Mouse (Mus musculus): ENCODE measurements at regions not wholly inside any gene's neighbourhood (a gene's known extent, or its start where the extent isn't known, plus 50 kb on each side); places are given as distances from the start of the nearest gene placed in this dataset.
"Not testable (repeated sequence)": the region's sequence is repeated elsewhere in the genome, so short reads cannot be mapped to it uniquely, and the experiment has no call there.

- Histone ChIP-seq H3K4me3 (ENCODE audit: low read length) (no peak overlapping the region), H3K27ac (ENCODE audit: low read length) (no peak overlapping the region), H3K36me3 (ENCODE audit: control insufficient read depth, insufficient read depth, low read length) (no peaks in the 10 kb centered on the region), H3K4me2 (ENCODE audit: low read depth, low read length) (no peak overlapping the region), H3K4me1 (ENCODE audit: control insufficient read depth, insufficient read depth, low read length) (no peaks in the 10 kb centered on the region), H3K9ac (ENCODE audit: low read depth, low read length) (no peak overlapping the region), H3K9me3 (ENCODE audit: control insufficient read depth, low read length) (no peaks in the 10 kb centered on the region), H3K27me3 (replicated peaks; ENCODE audit: control insufficient read depth, insufficient read depth, low read length) (no peaks in the 10 kb centered on the region)
- ATAC-seq: no peak
Measured at GRCm38 (mm10) chr2:146728693-146729092, 127.0 kb upstream of the Kiz start.

DNA sequence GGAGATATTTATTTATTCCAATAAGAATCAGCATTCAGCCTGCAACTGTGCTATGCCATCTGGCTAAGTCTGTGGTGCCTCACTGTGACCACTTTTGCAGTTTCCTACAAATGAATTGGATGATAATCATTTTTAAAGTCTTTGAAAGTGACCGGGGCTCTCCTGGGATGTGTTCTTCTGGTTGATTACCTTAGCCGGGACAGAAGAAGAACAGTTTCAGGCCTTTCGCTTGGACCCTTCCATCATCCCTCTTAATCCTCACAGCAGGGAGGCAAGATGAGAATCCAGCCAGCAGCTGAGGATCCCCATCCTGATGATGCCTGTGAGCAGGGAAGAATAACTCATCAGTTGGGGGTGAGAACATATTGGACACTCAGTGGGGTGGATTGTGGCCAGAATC is 124.6 kb upstream of the Kiz start:
- 84% methylated on average over 3 of the region's 3 CpGs for WGBS
- no peak overlapping the region for H3K4me2 ChIP-seq (ENCODE audit: low read depth, low read length)
- no peaks in the 10 kb centered on the region for H3K27me3 ChIP-seq (replicated peaks; ENCODE audit: control insufficient read depth, insufficient read depth, low read length)
- no peaks in the 10 kb centered on the region for H3K9me3 ChIP-seq (ENCODE audit: control insufficient read depth, low read length)
- ATAC-seq: no peak
- H3K36me3 ChIP-seq (ENCODE audit: control insufficient read depth, insufficient read depth, low read length): no peaks in the 10 kb centered on the region
- H3K4me1 ChIP-seq (ENCODE audit: control insufficient read depth, insufficient read depth, low read length): no peaks in the 10 kb centered on the region
- no peak overlapping the region for H3K9ac ChIP-seq (ENCODE audit: low read depth, low read length)
- no peak overlapping the region for H3K4me3 ChIP-seq (ENCODE audit: low read length)
- H3K27ac ChIP-seq (ENCODE audit: low read length): no peak overlapping the region

DNA sequence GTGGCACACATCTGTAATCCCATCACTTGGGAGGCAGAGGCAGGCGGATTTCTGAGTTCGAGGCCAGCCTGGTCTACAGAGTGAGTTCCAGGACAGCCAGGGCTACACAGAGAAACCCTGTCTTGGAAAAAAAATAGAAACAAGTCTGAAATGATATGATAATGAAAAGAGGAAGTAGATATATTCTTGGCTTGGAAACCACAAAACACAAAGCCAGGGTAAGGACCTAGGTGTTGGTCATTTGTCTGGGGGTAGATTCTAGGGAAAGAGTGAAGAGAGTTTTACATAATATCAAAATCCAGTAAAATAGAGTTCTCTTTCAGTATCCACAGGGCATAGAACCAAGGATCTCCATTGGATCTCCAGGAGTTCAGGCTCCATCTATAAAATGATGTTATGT is 122.8 kb upstream of the Kiz start:
- WGBS: 90% methylated on average over 2 of the region's 2 CpGs
- not testable (repeated sequence) for H3K27me3 ChIP-seq (replicated peaks; ENCODE audit: control insufficient read depth, insufficient read depth, low read length); ATAC-seq; H3K27ac ChIP-seq (ENCODE audit: low read length); H3K4me3 ChIP-seq (ENCODE audit: low read length); H3K9me3 ChIP-seq (ENCODE audit: control insufficient read depth, low read length); H3K4me1 ChIP-seq (ENCODE audit: control insufficient read depth, insufficient read depth, low read length); H3K4me2 ChIP-seq (ENCODE audit: low read depth, low read length); H3K36me3 ChIP-seq (ENCODE audit: control insufficient read depth, insufficient read depth, low read length); H3K9ac ChIP-seq (ENCODE audit: low read depth, low read length)

- no peaks in the 10 kb centered on the region for H3K4me1 ChIP-seq (ENCODE audit: control insufficient read depth, insufficient read depth, low read length)
- no peak overlapping the region for H3K9ac ChIP-seq (ENCODE audit: low read depth, low read length)
- H3K4me3 ChIP-seq (ENCODE audit: low read length): no peak overlapping the region
- no peaks in the 10 kb centered on the region for H3K9me3 ChIP-seq (ENCODE audit: control insufficient read depth, low read length)
- H3K27ac ChIP-seq (ENCODE audit: low read length): no peak overlapping the region
- no peak for ATAC-seq
- no peaks in the 10 kb centered on the region for H3K27me3 ChIP-seq (replicated peaks; ENCODE audit: control insufficient read depth, insufficient read depth, low read length)
- no peaks in the 10 kb centered on the region for H3K36me3 ChIP-seq (ENCODE audit: control insufficient read depth, insufficient read depth, low read length)
- no peak overlapping the region for H3K4me2 ChIP-seq (ENCODE audit: low read depth, low read length)
- 85% methylated on average over 2 of the region's 2 CpGs for whole genome bisulfite sequencing
Measured at GRCm38 (mm10) chr2:146744396-146744795, 111.3 kb upstream of the Kiz start.

DNA sequence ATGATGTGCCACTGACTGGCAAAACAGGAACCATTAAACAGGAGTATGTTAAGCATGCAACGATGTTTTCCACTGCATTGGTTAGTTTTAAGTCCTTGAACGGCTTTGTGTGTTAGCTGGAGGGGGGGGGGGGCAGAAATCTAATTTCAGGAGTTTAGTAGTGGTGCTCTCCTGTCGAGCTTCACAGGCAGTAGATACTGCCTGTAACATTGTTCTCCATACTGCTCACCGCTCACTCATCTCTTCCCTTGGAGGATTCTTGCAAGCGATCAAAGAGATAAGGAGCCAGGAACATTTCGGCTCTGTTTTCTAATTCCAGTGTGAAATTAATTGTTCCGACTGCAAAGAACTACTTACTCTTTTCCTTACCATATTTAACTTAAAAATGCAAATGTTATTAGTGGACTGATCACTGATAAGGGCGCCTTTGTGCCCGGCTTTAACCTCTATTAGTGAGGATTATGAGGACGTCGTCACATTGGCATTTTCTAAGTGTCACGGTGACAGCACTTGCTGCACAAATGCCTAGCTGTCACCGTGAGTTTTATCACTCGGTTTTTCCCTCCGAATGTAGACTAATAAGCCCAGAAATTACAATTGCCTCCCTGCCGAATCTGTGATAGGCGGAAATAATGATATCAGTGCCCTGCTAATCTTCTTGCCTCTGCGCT is 110.5 kb upstream of the Kiz start:
- no peak for ATAC-seq
- WGBS: 67% methylated on average over 18 of the region's 18 CpGs
- Histone ChIP-seq H3K4me3 (ENCODE audit: low read length) (no peak overlapping the region), H3K36me3 (ENCODE audit: control insufficient read depth, insufficient read depth, low read length) (no peaks in the 10 kb centered on the region), H3K4me1 (ENCODE audit: control insufficient read depth, insufficient read depth, low read length) (no peaks in the 10 kb centered on the region), H3K9ac (ENCODE audit: low read depth, low read length) (no peak overlapping the region), H3K27me3 (replicated peaks; ENCODE audit: control insufficient read depth, insufficient read depth, low read length) (no peaks in the 10 kb centered on the region), H3K4me2 (ENCODE audit: low read depth, low read length) (peak overlapping the region; percentile 17; the same call in 1 of the 2 replicates), H3K27ac (ENCODE audit: low read length) (no peak overlapping the region), H3K9me3 (ENCODE audit: control insufficient read depth, low read length) (no peaks in the 10 kb centered on the region)

DNA sequence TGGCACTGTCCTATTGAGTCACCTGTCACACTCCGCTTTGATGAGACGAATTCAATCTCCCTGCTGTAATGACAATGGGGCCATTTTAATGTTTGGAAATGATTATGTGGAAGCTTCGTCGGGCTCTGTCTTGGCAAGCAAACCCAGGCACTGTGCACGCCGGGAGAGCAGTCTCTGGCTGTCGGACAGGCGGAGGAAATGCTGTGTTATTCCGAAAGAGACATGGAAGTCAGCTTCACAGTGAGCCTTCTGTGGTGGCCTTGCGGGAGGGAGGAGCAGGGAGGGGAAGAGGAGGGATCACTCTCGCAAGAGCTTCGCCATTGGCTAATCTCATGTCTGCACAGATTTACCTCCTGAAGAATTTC is 110.0 kb upstream of the Kiz start:
- Histone ChIP-seq H3K27me3 (replicated peaks; ENCODE audit: control insufficient read depth, insufficient read depth, low read length) (no peaks in the 10 kb centered on the region), H3K36me3 (ENCODE audit: control insufficient read depth, insufficient read depth, low read length) (no peaks in the 10 kb centered on the region), H3K4me2 (ENCODE audit: low read depth, low read length) (peak overlapping the region; percentile 17; the same call in 1 of the 2 replicates), H3K4me3 (ENCODE audit: low read length) (no peak overlapping the region), H3K27ac (ENCODE audit: low read length) (no peak overlapping the region), H3K9me3 (ENCODE audit: control insufficient read depth, low read length) (no peaks in the 10 kb centered on the region), H3K9ac (ENCODE audit: low read depth, low read length) (no peak overlapping the region), H3K4me1 (ENCODE audit: control insufficient read depth, insufficient read depth, low read length) (no peaks in the 10 kb centered on the region)
- WGBS: 51% methylated on average over 12 of the region's 12 CpGs
- ATAC-seq: no peak

GRCm38 (mm10) chr2:146753988-146754387 is 101.7 kb upstream of the Kiz start:
- no peak overlapping the region for H3K4me2 ChIP-seq (ENCODE audit: low read depth, low read length)
- ATAC-seq: no peak
- 23% methylated on average over 2 of the region's 2 CpGs for WGBS

DNA sequence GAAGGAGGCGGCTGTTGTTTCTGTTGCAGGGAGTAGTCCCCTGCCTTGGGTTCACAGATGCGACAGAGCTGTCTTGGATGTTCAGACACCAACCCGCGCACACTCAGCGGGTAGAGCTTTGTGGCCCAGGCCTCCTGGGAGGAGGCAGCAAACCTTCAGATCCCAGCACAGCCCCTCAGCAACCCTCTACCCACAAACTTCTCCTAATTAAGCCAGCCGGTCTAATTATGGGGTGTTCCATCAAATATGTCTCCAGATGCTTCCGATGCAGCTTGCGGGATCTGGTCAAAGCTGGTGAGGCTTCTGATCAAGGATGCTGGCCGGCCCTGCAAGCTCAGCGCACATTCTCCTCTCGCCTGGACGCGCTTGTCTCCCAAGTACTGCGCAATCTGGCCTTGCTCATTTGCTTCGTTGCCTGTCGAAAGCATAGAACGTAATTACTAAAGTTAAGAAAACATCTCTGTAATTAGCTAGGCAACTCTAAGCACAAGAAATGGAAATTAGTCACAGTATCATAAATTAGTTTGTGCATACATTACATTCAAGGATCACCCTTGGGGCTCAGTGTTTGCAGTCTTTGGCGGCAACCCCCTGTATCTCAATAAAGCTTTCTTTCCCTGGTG is 92.0 kb upstream of the Kiz start:
- no peak overlapping the region for H3K9ac ChIP-seq (ENCODE audit: low read depth, low read length)
- no peaks in the 10 kb centered on the region for H3K9me3 ChIP-seq (ENCODE audit: control insufficient read depth, low read length)
- no peak overlapping the region for H3K4me2 ChIP-seq (ENCODE audit: low read depth, low read length)
- ATAC-seq: no peak
- WGBS: 64% methylated on average over 18 of the region's 18 CpGs
- no peak overlapping the region for H3K27ac ChIP-seq (ENCODE audit: low read length)
- no peaks in the 10 kb centered on the region for H3K36me3 ChIP-seq (ENCODE audit: control insufficient read depth, insufficient read depth, low read length)
- no peaks in the 10 kb centered on the region for H3K27me3 ChIP-seq (replicated peaks; ENCODE audit: control insufficient read depth, insufficient read depth, low read length)
- H3K4me3 ChIP-seq (ENCODE audit: low read length): no peak overlapping the region
- no peaks in the 10 kb centered on the region for H3K4me1 ChIP-seq (ENCODE audit: control insufficient read depth, insufficient read depth, low read length)

More at GRCm38 (mm10) chr2:146753988-146754387, 101.7 kb upstream of the Kiz start:
- H3K4me3 ChIP-seq (ENCODE audit: low read length): no peak overlapping the region
- H3K9ac ChIP-seq (ENCODE audit: low read depth, low read length): no peak overlapping the region
- no peaks in the 10 kb centered on the region for H3K9me3 ChIP-seq (ENCODE audit: control insufficient read depth, low read length)
- H3K27ac ChIP-seq (ENCODE audit: low read length): no peak overlapping the region
- no peaks in the 10 kb centered on the region for H3K27me3 ChIP-seq (replicated peaks; ENCODE audit: control insufficient read depth, insufficient read depth, low read length)
- H3K36me3 ChIP-seq (ENCODE audit: control insufficient read depth, insufficient read depth, low read length): no peaks in the 10 kb centered on the region
- no peaks in the 10 kb centered on the region for H3K4me1 ChIP-seq (ENCODE audit: control insufficient read depth, insufficient read depth, low read length)

- WGBS: 67% methylated on average over 12 of the region's 12 CpGs
- no peak overlapping the region for H3K9ac ChIP-seq (ENCODE audit: low read depth, low read length)
- no peaks in the 10 kb centered on the region for H3K27me3 ChIP-seq (replicated peaks; ENCODE audit: control insufficient read depth, insufficient read depth, low read length)
Measured at GRCm38 (mm10) chr2:146764313-146765255, 91.1 kb upstream of the Kiz start.

More at GRCm38 (mm10) chr2:146764313-146765255, 91.1 kb upstream of the Kiz start:
- Histone ChIP-seq H3K4me3 (ENCODE audit: low read length) (no peak overlapping the region), H3K27ac (ENCODE audit: low read length) (no peak overlapping the region), H3K36me3 (ENCODE audit: control insufficient read depth, insufficient read depth, low read length) (no peaks in the 10 kb centered on the region), H3K4me2 (ENCODE audit: low read depth, low read length) (no peak overlapping the region), H3K9me3 (ENCODE audit: control insufficient read depth, low read length) (no peaks in the 10 kb centered on the region), H3K4me1 (ENCODE audit: control insufficient read depth, insufficient read depth, low read length) (no peaks in the 10 kb centered on the region)
- no peak for ATAC-seq
